Mouse (Mus musculus) liver, embryonic 14.5 days (tissue): ENCODE data around the gene Evx1.

Experiments used
- CTCF ChIP-seq: IDR thresholded peaks from 2 replicates; pipeline ENCODE4 v1.5.1; 2016; ENCODE audit warnings: antibody characterized with exemption, low read depth, control low read depth
- EP300 ChIP-seq: IDR thresholded peaks from 2 replicates; pipeline ENCODE4 v1.6.1; 2016; ENCODE audit warnings: antibody characterized with exemption, low read depth

DNA sequence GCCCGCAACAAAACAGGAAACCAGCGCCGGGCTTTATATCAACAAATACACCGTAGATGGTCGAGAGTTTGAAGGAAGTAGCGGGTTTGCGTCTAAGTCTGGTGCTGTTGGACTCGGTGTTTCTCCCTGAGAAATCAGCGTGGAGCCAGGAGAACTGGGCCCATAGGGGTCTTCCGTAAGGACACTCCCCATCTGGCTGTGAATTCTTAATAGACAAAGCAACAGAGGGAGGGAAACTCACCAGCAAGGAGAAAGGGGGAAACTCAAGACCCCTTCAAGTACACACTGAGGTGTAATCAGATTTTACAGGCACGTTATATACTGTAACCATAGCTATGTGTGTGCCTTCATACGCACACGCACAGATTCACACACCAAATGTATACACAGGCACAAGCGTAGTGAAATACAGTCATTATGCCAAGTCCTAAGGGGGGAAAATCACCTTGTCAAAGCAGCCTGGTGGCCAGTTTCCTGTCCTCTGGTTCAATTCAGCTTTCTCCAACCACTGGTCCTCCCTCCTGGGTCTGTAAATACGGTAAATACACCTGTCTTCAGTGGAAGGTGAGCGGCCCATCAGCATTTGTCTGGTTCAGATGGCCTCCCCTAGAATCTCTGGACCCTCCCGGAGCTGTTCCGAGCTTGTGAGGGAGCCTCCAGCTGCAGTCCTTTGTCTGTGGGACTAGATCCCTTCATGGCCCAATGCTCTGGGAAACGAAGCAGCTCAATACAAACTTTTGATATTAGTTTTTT is 47.2 kb upstream of the Evx1 start:
- TF ChIP-seq CTCF: no peak
- TF ChIP-seq EP300: no peak
